Mouse (Mus musculus) limb, embryonic 13.5 days (tissue): ENCODE measurements around the gene Btbd19. TPM values are rescaled to one million over a fixed set of nuclear protein-coding genes. Genes with fewer than 3 reads are reported as not detected.

Experiments used
- ATAC-seq: fragments of 200-750 bp; cut with Nextera tagmentation; 2 replicates; pipeline ENCODE4 v1.8.0; 2017; ENCODE audit warnings: low read depth, moderate number of reproducible peaks, moderate TSS enrichment; ENCODE audit not compliant: low FRiP score
- H3K27ac ChIP-seq: fragments of 300-500 bp; sonication (generic); 2 replicates; pipeline ENCODE4 v1.5.1; 2015; ENCODE audit warnings: inconsistent platforms, mild to moderate bottlenecking, moderate library complexity
- H3K27me3 ChIP-seq: fragments of 300-500 bp; sonication (generic); 2 replicates; pipeline ENCODE4 v1.6.1; 2015; ENCODE audit warnings: mild to moderate bottlenecking, inconsistent platforms
- H3K36me3 ChIP-seq: fragments of 300-500 bp; sonication (generic); 2 replicates; pipeline ENCODE4 v1.6.1; 2015; ENCODE audit warnings: inconsistent platforms, mild to moderate bottlenecking, moderate library complexity
- H3K4me1 ChIP-seq: fragments of 300-500 bp; sonication (generic); 2 replicates; pipeline ENCODE4 v1.6.1; 2015; ENCODE audit warnings: inconsistent platforms
- H3K4me2 ChIP-seq: fragments of 300-500 bp; sonication (generic); replicated peaks from 2 replicates; pipeline ENCODE4 v1.6.1; 2015; ENCODE audit warnings: inconsistent platforms, mild to moderate bottlenecking, moderate library complexity
- H3K4me3 ChIP-seq: fragments of 300-500 bp; sonication (generic); 2 replicates; pipeline ENCODE4 v1.5.1; 2015; ENCODE audit warnings: moderate library complexity, mild to moderate bottlenecking, inconsistent platforms
- H3K9ac ChIP-seq: fragments of 300-500 bp; sonication (generic); 2 replicates; pipeline ENCODE4 v1.6.1; 2015; ENCODE audit warnings: mild to moderate bottlenecking, inconsistent platforms
- H3K9me3 ChIP-seq: fragments of 300-500 bp; sonication (generic); 2 replicates; pipeline ENCODE4 v1.6.1; 2016; ENCODE audit warnings: inconsistent platforms
- WGBS: fragments of 180-500 bp; shearing (Covaris S2); methylation state at CpG from one replicate; pipeline ENCODE4 v1.1.7; 2015; 5-methylcytosine and 5-hydroxymethylcytosine counted together
- polyA plus RNA-seq: library from polyadenylated mRNA; unstranded; fragments of >200 nt; fragmentation: Nextera tagmentation; extraction: Ambion mirVana; gene quantifications from 2 replicates; pipeline ENCODE4 v1.2.1, GENCODE M21; 2015

Gene Btbd19
- polyA plus RNA-seq, 1 experiment from 2014 or later: 5.2 TPM

GRCm38 (mm10) chr4:117123546-117124217 lies 1.8 kb downstream of the Btbd19 start:
- no peaks in the 10 kb centered on the region for H3K9me3 ChIP-seq

DNA sequence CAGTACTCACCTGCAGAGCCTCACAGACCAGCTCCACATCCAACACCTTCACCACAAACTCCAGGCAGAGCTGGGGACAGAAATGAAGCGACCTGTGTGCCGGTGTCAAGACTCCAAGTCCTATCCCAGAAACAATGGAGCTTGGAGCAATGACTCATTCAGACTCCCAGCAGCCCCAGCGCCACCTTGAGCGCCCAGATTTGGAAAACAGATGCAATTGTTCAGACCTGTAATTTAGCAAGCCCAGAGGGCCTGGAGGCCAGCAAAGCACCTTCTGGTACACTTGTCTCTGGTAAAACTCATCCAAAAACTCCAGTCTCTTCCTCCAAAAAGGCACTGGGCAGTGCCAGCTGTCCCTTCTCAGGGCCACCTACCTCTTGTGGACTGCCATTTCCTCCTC lies 3.3 kb downstream of the Btbd19 start:
- no peak overlapping the region for H3K4me2 ChIP-seq
- peaks cover 28% of the 10 kb centered on the region for H3K4me1 ChIP-seq
- no peaks in the 10 kb centered on the region for H3K27me3 ChIP-seq
- H3K36me3 ChIP-seq: no peaks in the 10 kb centered on the region
- no peaks in the 10 kb centered on the region for H3K9me3 ChIP-seq
- WGBS: 81% methylated on average over 4 of the region's 4 CpGs
- H3K27ac ChIP-seq: no peak overlapping the region
- no peak overlapping the region for H3K4me3 ChIP-seq
- no peak overlapping the region for H3K9ac ChIP-seq
- no peak for ATAC-seq

More at GRCm38 (mm10) chr4:117123546-117124217, 1.8 kb downstream of the Btbd19 start:
- WGBS: 85% methylated on average over 7 of the region's 9 CpGs
- Histone ChIP-seq H3K4me1 (peaks cover 28% of the 10 kb centered on the region), H3K27ac (no peak overlapping the region), H3K27me3 (no peaks in the 10 kb centered on the region), H3K9ac (no peak overlapping the region), H3K4me2 (no peak overlapping the region), H3K4me3 (no peak overlapping the region), H3K36me3 (peaks cover 8% of the 10 kb centered on the region)
- ATAC-seq: no peak

DNA sequence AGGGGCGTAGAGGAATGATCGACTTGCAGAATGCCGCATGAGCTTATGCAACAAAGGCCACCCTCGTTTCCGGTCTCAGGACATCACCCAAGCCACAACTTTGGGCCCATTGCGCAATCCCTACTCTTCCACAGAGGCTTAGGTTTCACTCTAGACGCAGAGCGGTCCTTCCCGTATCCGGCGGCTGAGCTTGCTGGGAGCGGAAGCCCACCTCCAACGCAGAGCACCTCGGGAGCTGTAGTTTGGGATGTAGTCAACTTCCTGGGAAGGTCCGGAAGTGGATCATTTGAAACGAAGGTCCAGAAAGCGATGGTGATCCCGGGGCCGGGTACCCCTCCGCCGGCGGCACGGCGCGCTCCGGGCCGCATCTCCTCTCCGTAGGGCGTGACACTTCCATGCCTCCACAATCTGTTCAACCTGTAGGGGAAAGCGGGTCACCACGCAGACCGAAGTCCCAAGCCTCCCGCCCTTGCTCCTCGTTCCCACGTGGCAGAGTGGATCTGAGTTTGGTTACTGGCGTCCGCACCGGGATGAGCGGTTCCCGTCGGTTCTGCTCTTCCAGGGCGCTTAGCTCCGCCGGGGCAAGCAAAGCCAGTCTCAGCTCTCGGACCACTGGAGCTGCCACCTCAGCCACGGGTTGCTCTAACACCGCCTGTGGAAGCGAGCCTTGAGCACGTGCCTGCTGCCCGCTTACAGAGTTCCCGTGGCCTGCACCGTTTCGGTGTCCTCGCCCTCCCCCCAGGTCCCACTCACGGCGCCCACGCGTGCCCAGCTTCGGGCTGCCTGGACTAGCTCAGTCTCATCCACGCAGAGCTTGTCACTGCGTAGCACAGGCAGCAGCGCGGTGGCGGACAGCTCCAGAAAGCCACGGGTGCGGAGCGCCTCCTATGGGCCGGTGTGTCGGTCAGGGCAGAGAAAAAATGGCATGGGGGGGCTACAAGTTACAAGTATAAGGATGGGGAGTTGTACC lies 4.8 kb downstream of the Btbd19 start:
- H3K36me3 ChIP-seq: no peaks in the 10 kb centered on the region
- under 1% methylated on average over 69 of the region's 69 CpGs for WGBS

DNA sequence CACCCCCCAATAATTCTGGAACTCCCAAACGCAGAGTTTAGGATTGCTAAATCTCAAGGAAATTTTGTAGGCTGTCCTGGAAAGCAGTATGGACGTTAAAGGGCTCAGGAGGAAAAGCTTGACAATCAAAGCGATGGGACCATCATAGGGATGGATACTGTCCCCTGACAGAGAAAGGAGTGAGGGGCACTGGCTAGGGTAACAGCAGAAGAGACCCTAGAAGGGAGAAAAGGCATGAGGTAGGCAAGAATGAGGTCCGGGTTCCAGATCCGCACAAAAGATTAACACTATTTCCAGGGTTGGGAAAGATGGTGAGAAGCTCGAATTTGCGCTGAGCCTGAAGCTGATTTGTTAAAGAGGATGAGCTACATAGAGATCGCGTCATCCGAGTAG lies 5.5 kb downstream of the Btbd19 start:
- Histone ChIP-seq H3K9ac (peak overlapping the region; percentile 73), H3K9me3 (no peaks in the 10 kb centered on the region), H3K4me2 (peak overlapping the region; percentile 100), H3K36me3 (no peaks in the 10 kb centered on the region), H3K4me3 (peak overlapping the region; percentile 58), H3K27me3 (no peaks in the 10 kb centered on the region), H3K27ac (peak overlapping the region; percentile 80), H3K4me1 (peaks cover 14% of the 10 kb centered on the region)
- peak; percentile 6; the same call in 1 of the 2 replicates for ATAC-seq
- WGBS: 6% methylated on average over 10 of the region's 10 CpGs

More for the DNA sequence above, 4.8 kb downstream of the Btbd19 start:
- Histone ChIP-seq H3K27ac (peak overlapping the region; percentile 80), H3K4me2 (peak overlapping the region; percentile 100), H3K9me3 (no peaks in the 10 kb centered on the region), H3K9ac (peak overlapping the region; percentile 73), H3K27me3 (no peaks in the 10 kb centered on the region), H3K4me1 (peaks cover 21% of the 10 kb centered on the region), H3K4me3 (peak overlapping the region; percentile 58)
- peak; percentile 94 for ATAC-seq

GRCm38 (mm10) chr4:117119636-117120035 lies 5.9 kb downstream of the Btbd19 start:
- ATAC-seq: no peak
- H3K9ac ChIP-seq: peak overlapping the region; percentile 73
- WGBS: 76% methylated on average over 5 of the region's 5 CpGs
- peak overlapping the region; percentile 100 for H3K4me2 ChIP-seq
- no peak overlapping the region for H3K27ac ChIP-seq
- peaks cover 10% of the 10 kb centered on the region for H3K4me1 ChIP-seq
- H3K36me3 ChIP-seq: peaks cover 4% of the 10 kb centered on the region
- H3K9me3 ChIP-seq: no peaks in the 10 kb centered on the region
- H3K4me3 ChIP-seq: peak overlapping the region; percentile 58
- H3K27me3 ChIP-seq: no peaks in the 10 kb centered on the region

DNA sequence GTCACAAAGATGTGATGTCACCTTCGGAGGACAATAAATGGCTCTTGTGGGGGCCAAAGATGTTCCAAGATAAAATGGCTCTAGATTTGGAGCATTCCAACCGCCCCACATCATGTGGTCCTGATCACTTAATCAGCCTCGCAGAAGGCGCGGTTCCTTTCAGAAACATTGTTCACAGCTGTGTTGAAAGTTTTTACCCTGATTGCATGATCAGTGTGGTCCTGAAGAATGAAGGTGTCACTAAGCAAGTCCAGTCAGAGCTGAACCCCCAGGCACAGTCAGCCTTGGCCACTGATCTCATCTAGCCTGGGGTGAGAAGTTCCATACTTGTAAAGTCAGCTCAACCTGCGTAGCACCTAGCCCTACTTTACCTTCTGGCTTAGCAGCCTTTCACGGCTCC lies 7.6 kb downstream of the Btbd19 start:
- no peaks in the 10 kb centered on the region for H3K27me3 ChIP-seq

GRCm38 (mm10) chr4:117115592-117115991 lies 9.9 kb downstream of the Btbd19 start:
- 66% methylated on average over 5 of the region's 5 CpGs for WGBS
- ATAC-seq: no peak
- peaks cover 36% of the 10 kb centered on the region for H3K36me3 ChIP-seq

More for the DNA sequence above, 7.6 kb downstream of the Btbd19 start:
- Histone ChIP-seq H3K27ac (no peak overlapping the region), H3K4me2 (no peak overlapping the region), H3K9me3 (no peaks in the 10 kb centered on the region), H3K4me1 (peaks cover 7% of the 10 kb centered on the region), H3K9ac (no peak overlapping the region), H3K4me3 (no peak overlapping the region), H3K36me3 (peaks cover 20% of the 10 kb centered on the region)
- WGBS: 89% methylated on average over 7 of the region's 7 CpGs
- ATAC-seq: no peak

DNA sequence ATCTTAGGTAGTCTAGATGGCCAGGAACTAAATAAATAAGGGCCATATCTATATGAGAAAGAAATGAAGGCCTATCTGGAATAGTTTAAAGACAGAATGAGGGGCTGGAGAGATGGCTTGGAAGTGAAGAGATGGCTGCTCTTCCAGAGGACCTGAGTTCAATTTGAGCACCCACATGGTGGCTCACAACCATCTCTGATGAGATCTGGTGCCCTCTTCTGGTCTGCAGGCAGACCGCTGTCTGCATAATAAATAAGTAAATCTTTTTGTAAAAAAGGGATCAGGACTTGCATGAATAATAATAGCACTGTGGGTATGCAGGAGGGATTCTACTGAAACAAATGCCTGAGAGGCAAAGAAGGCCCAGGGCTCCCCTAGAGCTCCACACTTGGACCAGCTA lies 12.3 kb downstream of the Btbd19 start:
- ATAC-seq: no peak
- Histone ChIP-seq H3K4me1 (no peaks in the 10 kb centered on the region), H3K27me3 (no peaks in the 10 kb centered on the region), H3K9me3 (no peaks in the 10 kb centered on the region), H3K9ac (no peak overlapping the region), H3K27ac (no peak overlapping the region), H3K4me2 (no peak overlapping the region), H3K36me3 (peaks cover 60% of the 10 kb centered on the region), H3K4me3 (no peak overlapping the region)
- WGBS: 83% methylated on average over 1 of the region's 1 CpGs

More at GRCm38 (mm10) chr4:117115592-117115991, 9.9 kb downstream of the Btbd19 start:
- H3K4me3 ChIP-seq: no peak overlapping the region
- H3K27ac ChIP-seq: no peak overlapping the region
- H3K27me3 ChIP-seq: no peaks in the 10 kb centered on the region
- no peak overlapping the region for H3K9ac ChIP-seq
- H3K4me1 ChIP-seq: peaks cover 3% of the 10 kb centered on the region
- H3K4me2 ChIP-seq: no peak overlapping the region
- no peaks in the 10 kb centered on the region for H3K9me3 ChIP-seq

- H3K9ac ChIP-seq: no peak overlapping the region
- 96% methylated on average over 11 of the region's 11 CpGs for WGBS
- no peak for ATAC-seq
- H3K27ac ChIP-seq: no peak overlapping the region
- H3K27me3 ChIP-seq: no peaks in the 10 kb centered on the region
- H3K4me1 ChIP-seq: no peaks in the 10 kb centered on the region
- H3K9me3 ChIP-seq: no peaks in the 10 kb centered on the region
- H3K36me3 ChIP-seq: peaks cover 65% of the 10 kb centered on the region
- no peak overlapping the region for H3K4me3 ChIP-seq
- no peak overlapping the region for H3K4me2 ChIP-seq
Observed at GRCm38 (mm10) chr4:117110985-117111384, 14.5 kb downstream of the Btbd19 start.

GRCm38 (mm10) chr4:117110249-117110648 lies 15.3 kb downstream of the Btbd19 start:
- no peaks in the 10 kb centered on the region for H3K9me3 ChIP-seq
- H3K27ac ChIP-seq: no peak overlapping the region
- WGBS: 87% methylated on average over 13 of the region's 13 CpGs
- H3K4me3 ChIP-seq: no peak overlapping the region
- no peak overlapping the region for H3K4me2 ChIP-seq
- peaks cover 72% of the 10 kb centered on the region for H3K36me3 ChIP-seq
- no peak overlapping the region for H3K9ac ChIP-seq
- no peaks in the 10 kb centered on the region for H3K27me3 ChIP-seq
- ATAC-seq: no peak
- peaks cover 2% of the 10 kb centered on the region; the same call in 1 of the 2 replicates for H3K4me1 ChIP-seq

- ATAC-seq: no peak
- H3K4me2 ChIP-seq: no peak overlapping the region
- H3K9me3 ChIP-seq: no peaks in the 10 kb centered on the region
- peaks cover 4% of the 10 kb centered on the region; the same call in 1 of the 2 replicates for H3K4me1 ChIP-seq
- H3K27ac ChIP-seq: no peak overlapping the region
- no peak overlapping the region for H3K9ac ChIP-seq
- H3K36me3 ChIP-seq: peaks cover 65% of the 10 kb centered on the region
- no peak overlapping the region for H3K4me3 ChIP-seq
- no peaks in the 10 kb centered on the region for H3K27me3 ChIP-seq
- 92% methylated on average over 25 of the region's 25 CpGs for WGBS
Observed at GRCm38 (mm10) chr4:117109330-117109729, 16.2 kb downstream of the Btbd19 start.

DNA sequence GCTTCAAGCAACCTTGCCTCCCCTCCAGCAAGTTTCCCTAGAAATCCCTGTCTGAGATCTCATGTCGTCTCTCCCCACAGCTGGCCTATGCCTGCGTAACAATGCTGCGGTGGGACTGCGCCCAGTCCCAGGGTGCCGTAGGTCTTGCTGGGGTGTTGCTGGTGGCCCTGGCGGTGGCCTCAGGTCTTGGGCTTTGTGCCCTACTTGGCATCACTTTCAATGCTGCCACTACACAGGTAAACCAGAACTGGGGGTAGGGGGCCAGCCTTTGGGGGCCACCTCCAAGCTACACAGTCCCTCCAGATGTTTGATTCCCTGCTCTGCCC lies 17.0 kb downstream of the Btbd19 start:
- WGBS: 99% methylated on average over 6 of the region's 6 CpGs
- Histone ChIP-seq H3K9me3 (no peaks in the 10 kb centered on the region), H3K4me2 (no peak overlapping the region), H3K9ac (no peak overlapping the region), H3K36me3 (peaks cover 57% of the 10 kb centered on the region), H3K4me3 (no peak overlapping the region), H3K4me1 (peaks cover 4% of the 10 kb centered on the region; the same call in 1 of the 2 replicates), H3K27ac (no peak overlapping the region), H3K27me3 (no peaks in the 10 kb centered on the region)
- ATAC-seq: no peak
